Mouse (Mus musculus) ES-E14 (cell line): ENCODE results near the gene Sult6b2. TPM values are rescaled to one million over a fixed set of nuclear protein-coding genes. Genes with fewer than 3 reads are reported as not detected.

Source experiments
- DNase-seq: peaks from one replicate; pipeline ENCODE4 v3.0.0-alpha.2; 2013; ENCODE audit warnings: low read depth, low spot score
- H3K27ac ChIP-seq: 2 replicates; pipeline ENCODE4 v1.5.1; 2012; ENCODE audit warnings: low read depth, mild to moderate bottlenecking, low read length, moderate library complexity, mixed read lengths; ENCODE audit not compliant: poor library complexity, insufficient read depth, severe bottlenecking
- H3K36me3 ChIP-seq: 2 replicates; pipeline ENCODE4 v1.6.1; 2012; ENCODE audit warnings: mild to moderate bottlenecking, low read length, moderate library complexity, mixed read lengths; ENCODE audit not compliant: control insufficient read depth, poor library complexity, insufficient read depth, severe bottlenecking
- H3K4me1 ChIP-seq, 2 experiments: fragments of 150-350 bp in 1 of 2; sonication (generic) in 1 of 2; 2 replicates each; pipeline ENCODE4 v1.6.1; 2012; ENCODE audit warnings: low read length in 2 of 2, mild to moderate bottlenecking in 1 of 2, mixed read lengths in 1 of 2; ENCODE audit not compliant: control insufficient read depth in 2 of 2, insufficient read depth in 2 of 2, poor library complexity in 1 of 2
- H3K4me3 ChIP-seq, 2 experiments: fragments of 150-350 bp in 1 of 2; sonication (generic) in 1 of 2; 2 replicates each; pipeline ENCODE4 v1.5.1; 2012; ENCODE audit warnings: low read length in 2 of 2, low read depth in 1 of 2, mild to moderate bottlenecking in 1 of 2, mixed read lengths in 1 of 2; ENCODE audit not compliant: insufficient read depth in 1 of 2, poor library complexity in 1 of 2, severe bottlenecking in 1 of 2
- H3K9ac ChIP-seq: 2 replicates; pipeline ENCODE4 v1.6.1; 2012; ENCODE audit warnings: low read depth, mild to moderate bottlenecking, low read length, mixed read lengths; ENCODE audit not compliant: poor library complexity, insufficient read depth, severe bottlenecking
- H3K9me3 ChIP-seq: fragments of 150-350 bp; sonication (generic); 2 replicates; pipeline ENCODE4 v1.6.1; 2012; ENCODE audit warnings: low read depth, mild to moderate bottlenecking, low read length; ENCODE audit not compliant: control insufficient read depth, insufficient read depth
- CHD2 ChIP-seq: IDR thresholded peaks from 2 replicates; pipeline ENCODE4 v1.6.1; 2014; ENCODE audit warnings: mild to moderate bottlenecking, low read depth, low read length, inconsistent platforms
- HCFC1 ChIP-seq: IDR thresholded peaks from 2 replicates; pipeline ENCODE4 v1.6.1; 2012; ENCODE audit warnings: low read length, inconsistent platforms, borderline replicate concordance; ENCODE audit not compliant: insufficient read depth
- MAFK ChIP-seq: IDR thresholded peaks from 2 replicates; pipeline ENCODE4 v1.6.1; 2014; ENCODE audit warnings: mild to moderate bottlenecking, low read depth, low read length, inconsistent platforms; ENCODE audit not compliant: insufficient read depth
- ZC3H11A ChIP-seq: IDR thresholded peaks from 2 replicates; pipeline ENCODE4 v1.6.1; 2012; ENCODE audit warnings: low read depth, mild to moderate bottlenecking, inconsistent platforms, low read length, borderline replicate concordance
- ZNF384 ChIP-seq: IDR thresholded peaks from 2 replicates; pipeline ENCODE4 v1.6.1; 2012; ENCODE audit warnings: low read depth, low read length, inconsistent platforms
- in situ Hi-C, 2 experiments: fragments of 600-800 bp; cut with MboI; formaldehyde crosslinking; loops; one replicate each; pipeline ENCODE4 v1.15.1; 2025; ENCODE audit warnings: low sequenced_read_pairs in 2 of 2, inconsistent platforms in 1 of 2; ENCODE audit not compliant: unreplicated experiment in 2 of 2
- total RNA-seq: library from RNA; depleted of rRNA; stranded (reverse); fragments of 300-350 nt; gene quantifications from 2 replicates; pipeline ENCODE4 v1.2.3, GENCODE M21; 2012

Gene Sult6b2
- total RNA-seq, 1 experiment, result 0.31 TPM

GRCm38 (mm10) chr6:142747165-142747564 lies 57.1 kb downstream of the Sult6b2 start:
- no peak overlapping the region for H3K4me3 ChIP-seq
- TF ChIP-seq ZNF384 (no peak), MAFK (no peak), ZC3H11A (no peak), CHD2 (no peak), HCFC1 (no peak)
- H3K9me3 ChIP-seq, result no peaks in the 10 kb centered on the region
- no peaks in the 10 kb centered on the region for H3K36me3 ChIP-seq
- in situ Hi-C loops, result loop anchor here in 1 of 2 experiments (25.0 kb wide), 1 partner anchor 385 kb away; no protein-coding TSS in a partner anchor
- H3K27ac ChIP-seq, result no peak overlapping the region
- H3K4me1 ChIP-seq, result peaks cover 2 to 20% of the 10 kb centered on the region in 2 experiments
- no peak overlapping the region for H3K9ac ChIP-seq
- no peak for DNase-seq

- no peak for TF ChIP-seq ZNF384
- TF ChIP-seq MAFK, result no peak
- no peak for TF ChIP-seq CHD2
- no peak for TF ChIP-seq ZC3H11A
- H3K27ac ChIP-seq, result no peak overlapping the region
- DNase-seq, result no peak
- in situ Hi-C loops, result loop anchor here in 1 of 2 experiments (25.0 kb wide), 1 partner anchor 384 kb away; no protein-coding TSS in a partner anchor
- H3K9me3 ChIP-seq, result no peaks in the 10 kb centered on the region
- H3K4me3 ChIP-seq, result no peak overlapping the region
- H3K4me1 ChIP-seq, result peaks cover 2 to 19% of the 10 kb centered on the region in 2 experiments; a peak in 3 of 4 replicates
- no peaks in the 10 kb centered on the region for H3K36me3 ChIP-seq
- no peak overlapping the region for H3K9ac ChIP-seq
Measured at GRCm38 (mm10) chr6:142746765-142747164, 57.5 kb downstream of the Sult6b2 start.

- no peak for DNase-seq
- Histone ChIP-seq H3K9me3 (no peaks in the 10 kb centered on the region), H3K27ac (no peak overlapping the region), H3K36me3 (no peaks in the 10 kb centered on the region), H3K4me1 (peaks cover 3 to 18% of the 10 kb centered on the region in 2 experiments; a peak in 3 of 4 replicates), H3K4me3 (no peak overlapping the region), H3K9ac (no peak overlapping the region)
- in situ Hi-C loops, result loop anchor here in 1 of 2 experiments (25.0 kb wide), 1 partner anchor 383 kb away; no protein-coding TSS in a partner anchor
- TF ChIP-seq CHD2 (no peak), HCFC1 (no peak), MAFK (no peak), ZNF384 (no peak), ZC3H11A (no peak)
Measured at GRCm38 (mm10) chr6:142745484-142745883, 58.8 kb downstream of the Sult6b2 start.

GRCm38 (mm10) chr6:142743193-142743592 lies 61.1 kb downstream of the Sult6b2 start:
- Histone ChIP-seq H3K9me3 (no peaks in the 10 kb centered on the region), H3K9ac (no peak overlapping the region), H3K4me1 (peaks cover 3 to 16% of the 10 kb centered on the region in 2 experiments; a peak in 3 of 4 replicates), H3K4me3 (no peak overlapping the region), H3K27ac (no peak overlapping the region), H3K36me3 (no peaks in the 10 kb centered on the region)
- DNase-seq, result no peak
- in situ Hi-C loops, result loop anchor here in 1 of 2 experiments (25.0 kb wide), 1 partner anchor 381 kb away; no protein-coding TSS in a partner anchor
- TF ChIP-seq HCFC1 (no peak), CHD2 (no peak), ZC3H11A (no peak), MAFK (no peak), ZNF384 (no peak)

- no peaks in the 10 kb centered on the region for H3K9me3 ChIP-seq
- no peak for TF ChIP-seq MAFK
- TF ChIP-seq CHD2, result no peak
- TF ChIP-seq ZNF384, result no peak
- no peak for TF ChIP-seq ZC3H11A
- no peak for TF ChIP-seq HCFC1
- no peak overlapping the region for H3K27ac ChIP-seq
- no peak overlapping the region for H3K9ac ChIP-seq
- peaks cover 3 to 18% of the 10 kb centered on the region in 2 experiments; a peak in 3 of 4 replicates for H3K4me1 ChIP-seq
- in situ Hi-C loops, result loop anchor here in 1 of 2 experiments (25.0 kb wide), 1 partner anchor 379 kb away; no protein-coding TSS in a partner anchor
- no peaks in the 10 kb centered on the region for H3K36me3 ChIP-seq
- no peak for DNase-seq
- H3K4me3 ChIP-seq, result no peak overlapping the region
Measured at GRCm38 (mm10) chr6:142741763-142742162, 62.5 kb downstream of the Sult6b2 start.
